ENCODE assay signal across 8 mouse cellular contexts in genomic region chr4:145239049-145239830, GRCm38 (mm10). TPM values are rescaled to one million over a fixed set of nuclear protein-coding genes. Genes with fewer than 3 reads are reported as not detected.
DNase-seq lines count a peak whose midpoint lies in the region; ATAC-seq and TF ChIP-seq lines count a peak whose summit lies in the region.

No protein-coding gene starts in this region.

- H3K4me2 ChIP-seq in hindbrain, embryonic 14.5 days (replicated peaks), result no peak overlapping the region

- peaks cover 95% of the 10 kb centered on the region for H3K79me2 ChIP-seq in C2C12 (ENCODE audit: control insufficient read depth, insufficient read depth)

- no peaks in the 10 kb centered on the region for H3K27me3 ChIP-seq in C2C12 (ENCODE audit: control insufficient read depth, insufficient read depth, insufficient read length)
- no peaks in the 10 kb centered on the region for H3K27me3 ChIP-seq in hindbrain, embryonic 14.5 days (ENCODE audit: control insufficient read depth, insufficient read depth, low read length)

- intact Hi-C loops in gastrocnemius, adult 2 months (cut with DNase I), result loop anchor here (2.0 kb wide), 1 partner anchor 20 kb away; no protein-coding TSS in a partner anchor
- intact Hi-C loops in left cerebral cortex, postnatal 4 days (cut with DNase I), result no loop called here

- TF ChIP-seq CTCF in C2C12 (IDR thresholded peaks at IDR 0.05; ENCODE audit: control insufficient read depth, insufficient read depth, insufficient read length), result no peak
- TF ChIP-seq CTCF in gastrocnemius, adult 2 months (IDR thresholded peaks at IDR 0.05), result no peak

- peaks cover 66% of the 10 kb centered on the region for H3K79me3 ChIP-seq in C2C12 (ENCODE audit: low read depth)

- DNase-seq in cerebellum, adult 8-10 months, result no peak
- DNase-seq in gastrocnemius, adult 2 months, result peak; percentile 86
- DNase-seq in hindbrain, embryonic 14.5 days (ENCODE audit: low spot score), result peak; percentile 55
- peak; percentile 86 for DNase-seq in left cerebral cortex, postnatal 4 days
- DNase-seq in mesoderm, embryonic 11.5 days (ENCODE audit: low read depth, low spot score), result peak; percentile 12

- ATAC-seq in cerebellum, adult (ENCODE audit: insufficient number of reproducible peaks, low FRiP score, low TSS enrichment), result 0 out of 2 replicates have a peak, but pooled peaks have one; percentile 6
- peak; percentile 74; the same call in 1 of the 2 replicates for ATAC-seq in hindbrain, embryonic 14.5 days (ENCODE audit: low FRiP score)
- ATAC-seq in erythroblast, adult 5-6 weeks (replicated peaks; ENCODE audit: low FRiP score, poor library complexity, severe bottlenecking), result no peak

- H3ac ChIP-seq in C2C12 (ENCODE audit: control insufficient read depth, insufficient read length, low read depth), result no peak overlapping the region

- H3K27ac ChIP-seq in gastrocnemius, adult 2 months, result peak overlapping the region; percentile 80
- H3K27ac ChIP-seq in hindbrain, embryonic 14.5 days, result no peak overlapping the region

- H3K9me3 ChIP-seq in hindbrain, embryonic 14.5 days (ENCODE audit: control insufficient read depth, low read length), result no peaks in the 10 kb centered on the region

- no peak overlapping the region for H3K9ac ChIP-seq in hindbrain, embryonic 14.5 days

- 46% methylated on average over 4 of the region's 4 CpGs for WGBS in hindbrain, embryonic 14.5 days

- no peak overlapping the region for H3K4me3 ChIP-seq in C2C12 (ENCODE audit: insufficient read depth, poor library complexity, severe bottlenecking)
- no peak overlapping the region; the same call in 1 of the 2 replicates for H3K4me3 ChIP-seq in gastrocnemius, adult 2 months
- H3K4me3 ChIP-seq in hindbrain, embryonic 14.5 days (replicated peaks; ENCODE audit: low read length), result no peak overlapping the region

- no peaks in the 10 kb centered on the region for H3K4me1 ChIP-seq in hindbrain, embryonic 14.5 days (replicated peaks; ENCODE audit: control insufficient read depth, insufficient read depth, low read length)

- H3K36me3 ChIP-seq in C2C12 (ENCODE audit: control insufficient read depth, insufficient read depth), result peaks cover 21% of the 10 kb centered on the region
- H3K36me3 ChIP-seq in hindbrain, embryonic 14.5 days (replicated peaks; ENCODE audit: control insufficient read depth, insufficient read depth), result no peaks in the 10 kb centered on the region

TF ChIP-seq in C2C12, 6 proteins besides CTCF, POLR2A, EP300 and RAD21:
- TF ChIP-seq CEBPB (IDR thresholded peaks at IDR 0.05; ENCODE audit: low read depth) (no peak), MAX (IDR thresholded peaks at IDR 0.05) (peak; percentile 75), MYOD1 (IDR thresholded peaks at IDR 0.05; ENCODE audit: control insufficient read depth, insufficient read length, low read depth) (peak; percentile 55)

RNA-seq across cellular contexts. Expression of gene Tnfrsf1b, which starts 7.4 kb away (rescaled TPM):
- polyA plus RNA-seq in C2C12 (2012; fragmentation: generic; extraction: Trizol), result 7.7 TPM
- 1 to 10 TPM; 2.5 to 3.0 TPM for total RNA-seq in gastrocnemius, adult 2 months (2021)
- polyA plus RNA-seq in hindbrain, embryonic 14.5 days (2014; fragmentation: Nextera tagmentation; extraction: Ambion mirVana), result 4.4 and 4.7 TPM in 2 replicates
- 1 to 10 TPM; 2.4 to 2.9 TPM for total RNA-seq in left cerebral cortex, postnatal 4 days (2021)
- 10.6 and 19.9 TPM in 2 replicates for total RNA-seq in erythroblast, adult 5-6 weeks (2015; ENCODE audit: low replicate concordance)
- total RNA-seq in erythroblast, adult 5-6 weeks (2017; ENCODE audit: low replicate concordance), result 10.0 and 12.1 TPM in 2 replicates

RNA-seq across cellular contexts. Expression of gene Vps13d, which starts 44.4 kb away (rescaled TPM):
- 6.0 TPM for polyA plus RNA-seq in C2C12 (2012; fragmentation: generic; extraction: Trizol)
- 10 to 100 TPM; 35.6 to 37.0 TPM for total RNA-seq in gastrocnemius, adult 2 months (2021)
- polyA plus RNA-seq in hindbrain, embryonic 14.5 days (2014; fragmentation: Nextera tagmentation; extraction: Ambion mirVana), result 12.1 and 12.7 TPM in 2 replicates
- 10 to 100 TPM; 50.3 to 51.0 TPM for total RNA-seq in left cerebral cortex, postnatal 4 days (2021)
- 33.9 and 44.2 TPM in 2 replicates for total RNA-seq in erythroblast, adult 5-6 weeks (2015; ENCODE audit: low replicate concordance)
- total RNA-seq in erythroblast, adult 5-6 weeks (2017; ENCODE audit: low replicate concordance), result 38.5 and 46.0 TPM in 2 replicates
